Mouse (Mus musculus) stomach, postnatal 0 days (tissue): Measurements from ENCODE around the gene Snap91. TPM values are rescaled to one million over a fixed set of nuclear protein-coding genes. Genes with fewer than 3 reads are reported as not detected.

ENCODE experiments used
- ATAC-seq: fragments of 200-750 bp; cut with Nextera tagmentation; 2 replicates; pipeline ENCODE4 v1.8.0; 2017; ENCODE audit not compliant: low FRiP score, low TSS enrichment
- DNase-seq: peaks from one replicate; pipeline ENCODE4 v3.0.0-alpha.2; 2016; ENCODE audit warnings: low spot score
- H3K27ac ChIP-seq: fragments of 300-500 bp; sonication (generic); replicated peaks from 2 replicates; pipeline ENCODE4 v1.5.1; 2014; ENCODE audit warnings: mild to moderate bottlenecking, control low read depth
- H3K27me3 ChIP-seq: fragments of 300-500 bp; sonication (generic); 2 replicates; pipeline ENCODE4 v1.6.1; 2014; ENCODE audit warnings: low read length; ENCODE audit not compliant: control insufficient read depth, insufficient read depth
- H3K36me3 ChIP-seq: fragments of 300-500 bp; sonication (generic); 2 replicates; pipeline ENCODE4 v1.6.1; 2014; ENCODE audit warnings: low read length, mixed read lengths; ENCODE audit not compliant: control insufficient read depth, insufficient read depth
- H3K4me1 ChIP-seq: fragments of 300-500 bp; sonication (generic); replicated peaks from 2 replicates; pipeline ENCODE4 v1.6.1; 2014; ENCODE audit warnings: antibody characterized with exemption; ENCODE audit not compliant: control insufficient read depth, insufficient read depth
- H3K4me2 ChIP-seq: fragments of 300-500 bp; sonication (generic); replicated peaks from 2 replicates; pipeline ENCODE4 v1.6.1; 2014; ENCODE audit warnings: low read depth, mild to moderate bottlenecking, control low read depth, moderate library complexity
- H3K4me3 ChIP-seq: fragments of 300-500 bp; sonication (generic); 2 replicates; pipeline ENCODE4 v1.5.1; 2014; ENCODE audit warnings: low read depth, low read length, control low read depth
- H3K9ac ChIP-seq: fragments of 300-500 bp; sonication (generic); 2 replicates; pipeline ENCODE4 v1.6.1; 2014; ENCODE audit warnings: mild to moderate bottlenecking, low read length, control low read depth, mixed read lengths
- H3K9me3 ChIP-seq: fragments of 300-500 bp; sonication (generic); 2 replicates; pipeline ENCODE4 v1.6.1; 2016; ENCODE audit warnings: low read length; ENCODE audit not compliant: control insufficient read depth
- CTCF ChIP-seq: IDR thresholded peaks from 2 replicates; pipeline ENCODE4 v1.5.1; 2016; ENCODE audit warnings: antibody characterized with exemption, low read depth, mild to moderate bottlenecking, moderate library complexity
- EP300 ChIP-seq: optimal IDR thresholded peaks from 2 replicates; pipeline ENCODE3; 2016; ENCODE audit warnings: antibody characterized with exemption
- WGBS: fragments of 180-500 bp; shearing (Covaris S2); extraction: QIAGEN DNeasy Blood & Tissue Kit; methylation state at CpG from one replicate; pipeline ENCODE4 v1.1.7; 2014; 5-methylcytosine and 5-hydroxymethylcytosine counted together
- polyA plus RNA-seq: library from polyadenylated mRNA; unstranded; fragments of >200 nt; fragmentation: Nextera tagmentation; extraction: Ambion mirVana; gene quantifications from 2 replicates; pipeline ENCODE4 v1.2.1, GENCODE M21; 2015

The Snap91 gene
- polyA plus RNA-seq, 1 experiment from 2014 or later, result 2.4 TPM

GRCm38 (mm10) chr9:86857626-86858025, 22.8 kb downstream of the Snap91 start:
- 91% methylated on average over 2 of the region's 2 CpGs for WGBS
- TF ChIP-seq CTCF (no peak), EP300 (no peak)
- DNase-seq, result no peak
- Histone ChIP-seq H3K4me1 (no peaks in the 10 kb centered on the region), H3K9ac (no peak overlapping the region), H3K9me3 (no peaks in the 10 kb centered on the region), H3K27ac (no peak overlapping the region), H3K4me2 (no peak overlapping the region), H3K27me3 (no peaks in the 10 kb centered on the region), H3K4me3 (no peak overlapping the region), H3K36me3 (no peaks in the 10 kb centered on the region)
- no peak for ATAC-seq

GRCm38 (mm10) chr9:86852861-86853260, 27.6 kb downstream of the Snap91 start:
- DNase-seq, result no peak
- Histone ChIP-seq H3K36me3 (no peaks in the 10 kb centered on the region), H3K4me2 (no peak overlapping the region), H3K9ac (no peak overlapping the region), H3K4me3 (no peak overlapping the region), H3K4me1 (no peaks in the 10 kb centered on the region), H3K27me3 (no peaks in the 10 kb centered on the region), H3K27ac (no peak overlapping the region), H3K9me3 (no peaks in the 10 kb centered on the region)
- TF ChIP-seq CTCF (no peak), EP300 (no peak)
- no peak for ATAC-seq
- WGBS, result 92% methylated on average over 3 of the region's 3 CpGs

- H3K4me3 ChIP-seq, result no peak overlapping the region
- DNase-seq (no peak), ATAC-seq (no peak)
- no peak overlapping the region for H3K4me2 ChIP-seq
- no peaks in the 10 kb centered on the region for H3K36me3 ChIP-seq
- H3K9me3 ChIP-seq, result no peaks in the 10 kb centered on the region
- no peaks in the 10 kb centered on the region for H3K27me3 ChIP-seq
- WGBS, result 86% methylated on average over 5 of the region's 5 CpGs
- no peaks in the 10 kb centered on the region for H3K4me1 ChIP-seq
- H3K9ac ChIP-seq, result no peak overlapping the region
- H3K27ac ChIP-seq, result no peak overlapping the region
- TF ChIP-seq CTCF (no peak), EP300 (no peak)
These were observed 28.8 kb downstream of the Snap91 start for GRCm38 (mm10) chr9:86851689-86852088.

- no peak for ATAC-seq
- no peaks in the 10 kb centered on the region for H3K4me1 ChIP-seq
- H3K4me2 ChIP-seq, result no peak overlapping the region
- TF ChIP-seq CTCF (no peak), EP300 (no peak)
- DNase-seq, result no peak
- H3K9ac ChIP-seq, result no peak overlapping the region
- H3K36me3 ChIP-seq, result no peaks in the 10 kb centered on the region
- no peak overlapping the region for H3K27ac ChIP-seq
- H3K27me3 ChIP-seq, result no peaks in the 10 kb centered on the region
- 72% methylated on average over 3 of the region's 3 CpGs for WGBS
- no peaks in the 10 kb centered on the region for H3K9me3 ChIP-seq
- H3K4me3 ChIP-seq, result no peak overlapping the region
These were observed 29.8 kb downstream of the Snap91 start for GRCm38 (mm10) chr9:86850452-86851207.

- DNase-seq (no peak), ATAC-seq (no peak)
- TF ChIP-seq CTCF (no peak), EP300 (no peak)
- H3K36me3 ChIP-seq, result no peaks in the 10 kb centered on the region
- H3K4me1 ChIP-seq, result no peaks in the 10 kb centered on the region
- H3K4me2 ChIP-seq, result no peak overlapping the region
- no peaks in the 10 kb centered on the region for H3K9me3 ChIP-seq
- WGBS, result 72% methylated on average over 5 of the region's 5 CpGs
- no peaks in the 10 kb centered on the region for H3K27me3 ChIP-seq
- H3K27ac ChIP-seq, result no peak overlapping the region
- no peak overlapping the region for H3K9ac ChIP-seq
- no peak overlapping the region for H3K4me3 ChIP-seq
These were observed 36.6 kb downstream of the Snap91 start for GRCm38 (mm10) chr9:86843747-86844353.

- DNase-seq (no peak), ATAC-seq (no peak)
- Histone ChIP-seq H3K9ac (no peak overlapping the region), H3K36me3 (no peaks in the 10 kb centered on the region), H3K4me1 (no peaks in the 10 kb centered on the region), H3K27me3 (no peaks in the 10 kb centered on the region), H3K4me2 (no peak overlapping the region), H3K9me3 (no peaks in the 10 kb centered on the region), H3K4me3 (no peak overlapping the region), H3K27ac (no peak overlapping the region)
- TF ChIP-seq EP300 (no peak), CTCF (no peak)
- 71% methylated on average over 2 of the region's 2 CpGs for WGBS
These were observed 50.7 kb downstream of the Snap91 start for GRCm38 (mm10) chr9:86829792-86830191.
